Mouse (Mus musculus): ENCODE data around the gene Rnf224. TPM values are rescaled to one million over a fixed set of nuclear protein-coding genes. Genes with fewer than 3 reads are reported as not detected.

Rnf224 gene
- polyA plus RNA-seq, 1 experiment from 2014 or later, result 0.51 TPM

- no peak overlapping the region for H3K9ac ChIP-seq (ENCODE audit: low read length)
- H3K4me3 ChIP-seq (ENCODE audit: low read depth, low read length), result no peak overlapping the region
- H3K4me2 ChIP-seq (replicated peaks; ENCODE audit: low read depth), result no peak overlapping the region
- no peak overlapping the region for H3K27ac ChIP-seq (replicated peaks)
- peaks cover 44% of the 10 kb centered on the region for H3K36me3 ChIP-seq (ENCODE audit: control insufficient read depth, insufficient read depth, low read length)
- WGBS, result 65% methylated on average over 4 of the region's 4 CpGs
- H3K9me3 ChIP-seq (ENCODE audit: control insufficient read depth, low read length), result no peaks in the 10 kb centered on the region
- DNase-seq (ENCODE audit: low spot score) (no peak), ATAC-seq (ENCODE audit: low FRiP score, low TSS enrichment) (no peak)
- no peaks in the 10 kb centered on the region for H3K27me3 ChIP-seq (ENCODE audit: control insufficient read depth, insufficient read depth, low read length)
- TF ChIP-seq CTCF (IDR thresholded peaks at IDR 0.05; ENCODE audit: low read depth) (peak; percentile 49), EP300 (optimal IDR thresholded peaks at IDR 0.05) (no peak)
- H3K4me1 ChIP-seq (replicated peaks; ENCODE audit: control insufficient read depth, insufficient read depth), result no peaks in the 10 kb centered on the region
These were observed 32.9 kb downstream of the Rnf224 start for GRCm38 (mm10) chr2:25203631-25204214.

GRCm38 (mm10) chr2:25200631-25201030 lies 36.0 kb downstream of the Rnf224 start:
- TF ChIP-seq CTCF (IDR thresholded peaks at IDR 0.05; ENCODE audit: low read depth) (no peak), EP300 (optimal IDR thresholded peaks at IDR 0.05) (no peak)
- WGBS, result 93% methylated on average over 2 of the region's 2 CpGs
- Histone ChIP-seq H3K9me3 (ENCODE audit: control insufficient read depth, low read length) (no peaks in the 10 kb centered on the region), H3K4me3 (ENCODE audit: low read depth, low read length) (no peak overlapping the region), H3K27ac (replicated peaks) (no peak overlapping the region), H3K9ac (ENCODE audit: low read length) (no peak overlapping the region), H3K27me3 (ENCODE audit: control insufficient read depth, insufficient read depth, low read length) (no peaks in the 10 kb centered on the region), H3K4me2 (replicated peaks; ENCODE audit: low read depth) (no peak overlapping the region), H3K4me1 (replicated peaks; ENCODE audit: control insufficient read depth, insufficient read depth) (no peaks in the 10 kb centered on the region; the same call in 1 of the 2 replicates), H3K36me3 (ENCODE audit: control insufficient read depth, insufficient read depth, low read length) (peaks cover 36% of the 10 kb centered on the region)
- ATAC-seq (ENCODE audit: low FRiP score, low TSS enrichment) (no peak), DNase-seq (ENCODE audit: low spot score) (no peak)

- no peaks in the 10 kb centered on the region for H3K27me3 ChIP-seq (ENCODE audit: control insufficient read depth, insufficient read depth, low read length)
- DNase-seq (ENCODE audit: low spot score) (no peak), ATAC-seq (ENCODE audit: low FRiP score, low TSS enrichment) (no peak)
- H3K27ac ChIP-seq (replicated peaks), result peak overlapping the region; percentile 93
- peaks cover 16% of the 10 kb centered on the region; the same call in 1 of the 2 replicates for H3K36me3 ChIP-seq (ENCODE audit: control insufficient read depth, insufficient read depth, low read length)
- no peak overlapping the region for H3K4me2 ChIP-seq (replicated peaks; ENCODE audit: low read depth)
- no peak overlapping the region for H3K9ac ChIP-seq (ENCODE audit: low read length)
- TF ChIP-seq EP300 (optimal IDR thresholded peaks at IDR 0.05) (no peak), CTCF (IDR thresholded peaks at IDR 0.05; ENCODE audit: low read depth) (no peak)
- H3K4me1 ChIP-seq (replicated peaks; ENCODE audit: control insufficient read depth, insufficient read depth), result peaks cover 4% of the 10 kb centered on the region; the same call in 1 of the 2 replicates
- no peaks in the 10 kb centered on the region for H3K9me3 ChIP-seq (ENCODE audit: control insufficient read depth, low read length)
- no peak overlapping the region for H3K4me3 ChIP-seq (ENCODE audit: low read depth, low read length)
These were observed 38.6 kb downstream of the Rnf224 start for GRCm38 (mm10) chr2:25197946-25198345.

- DNase-seq (ENCODE audit: low spot score) (peak; percentile 56), ATAC-seq (ENCODE audit: low FRiP score, low TSS enrichment) (no peak)
- peaks cover 12% of the 10 kb centered on the region; the same call in 1 of the 2 replicates for H3K36me3 ChIP-seq (ENCODE audit: control insufficient read depth, insufficient read depth, low read length)
- H3K4me1 ChIP-seq (replicated peaks; ENCODE audit: control insufficient read depth, insufficient read depth), result peaks cover 4% of the 10 kb centered on the region; the same call in 1 of the 2 replicates
- H3K9me3 ChIP-seq (ENCODE audit: control insufficient read depth, low read length), result no peaks in the 10 kb centered on the region
- WGBS, result 28% methylated on average over 2 of the region's 2 CpGs
- no peaks in the 10 kb centered on the region for H3K27me3 ChIP-seq (ENCODE audit: control insufficient read depth, insufficient read depth, low read length)
- H3K4me3 ChIP-seq (ENCODE audit: low read depth, low read length), result peak overlapping the region; percentile 42
- peak overlapping the region; percentile 93 for H3K27ac ChIP-seq (replicated peaks)
- H3K4me2 ChIP-seq (replicated peaks; ENCODE audit: low read depth), result peak overlapping the region; percentile 62
- H3K9ac ChIP-seq (ENCODE audit: low read length), result no peak overlapping the region
- no peak for TF ChIP-seq CTCF (IDR thresholded peaks at IDR 0.05; ENCODE audit: low read depth)
- no peak for TF ChIP-seq EP300 (optimal IDR thresholded peaks at IDR 0.05)
These were observed 39.4 kb downstream of the Rnf224 start for GRCm38 (mm10) chr2:25197191-25197590.

- H3K27me3 ChIP-seq (ENCODE audit: control insufficient read depth, insufficient read depth, low read length), result no peaks in the 10 kb centered on the region
- DNase-seq (ENCODE audit: low spot score) (peak; percentile 90), ATAC-seq (ENCODE audit: low FRiP score, low TSS enrichment) (peak; percentile 83)
- H3K4me3 ChIP-seq (ENCODE audit: low read depth, low read length), result peak within 1 kb of the TSS; percentile 42
- H3K27ac ChIP-seq (replicated peaks), result peak within 1 kb of the TSS; percentile 93
- H3K9me3 ChIP-seq (ENCODE audit: control insufficient read depth, low read length), result no peaks in the 10 kb centered on the region
- peak within 1 kb of the TSS; percentile 65 for H3K9ac ChIP-seq (ENCODE audit: low read length)
- peaks cover 4% of the 10 kb centered on the region; the same call in 1 of the 2 replicates for H3K4me1 ChIP-seq (replicated peaks; ENCODE audit: control insufficient read depth, insufficient read depth)
- H3K4me2 ChIP-seq (replicated peaks; ENCODE audit: low read depth), result peak within 1 kb of the TSS; percentile 62
- peaks cover 12% of the 10 kb centered on the region; the same call in 1 of the 2 replicates for H3K36me3 ChIP-seq (ENCODE audit: control insufficient read depth, insufficient read depth, low read length)
- WGBS, result 8% methylated on average over 8 of the region's 8 CpGs
- TF ChIP-seq EP300 (optimal IDR thresholded peaks at IDR 0.05), result no peak
- no peak for TF ChIP-seq CTCF (IDR thresholded peaks at IDR 0.05; ENCODE audit: low read depth)
These were observed 40.2 kb downstream of the Rnf224 start, which contains the start of gene Tor4a for GRCm38 (mm10) chr2:25196172-25196954. Gene Tor4a (minus strand): TSS chr2:25196886.

All from stomach, postnatal 0 days (tissue).